Mouse (Mus musculus) forebrain, embryonic 10.5 days (tissue): ENCODE results near the gene Des. TPM values are rescaled to one million over a fixed set of nuclear protein-coding genes. Genes with fewer than 3 reads are reported as not detected.

Source experiments
- DNase-seq: peaks from one replicate; pipeline ENCODE4 v3.0.0-alpha.2; 2017; ENCODE audit warnings: low spot score; ENCODE audit errors: extremely low spot score
- H3K27ac ChIP-seq: fragments of 300-500 bp; sonication (generic); 2 replicates; pipeline ENCODE4 v1.5.1; 2016; ENCODE audit warnings: mild to moderate bottlenecking
- H3K27me3 ChIP-seq: fragments of 300-500 bp; sonication (generic); 2 replicates; pipeline ENCODE4 v1.6.1; 2016; ENCODE audit warnings: mild to moderate bottlenecking; ENCODE audit not compliant: poor library complexity, severe bottlenecking
- H3K36me3 ChIP-seq: fragments of 300-500 bp; sonication (generic); replicated peaks from 2 replicates; pipeline ENCODE4 v1.6.1; 2016; ENCODE audit warnings: mild to moderate bottlenecking, moderate library complexity
- H3K4me1 ChIP-seq: fragments of 300-500 bp; sonication (generic); 2 replicates; pipeline ENCODE4 v1.6.1; 2016
- H3K4me3 ChIP-seq: fragments of 300-500 bp; sonication (generic); 2 replicates; pipeline ENCODE4 v1.5.1; 2016; ENCODE audit warnings: mild to moderate bottlenecking, moderate library complexity
- H3K9me3 ChIP-seq: fragments of 300-500 bp; sonication (generic); 2 replicates; pipeline ENCODE4 v1.6.1; 2016; ENCODE audit warnings: mild to moderate bottlenecking, moderate library complexity
- WGBS: fragments of 180-500 bp; shearing (Covaris S2); methylation state at CpG from one replicate; pipeline ENCODE4 v1.1.7; 2016; 5-methylcytosine and 5-hydroxymethylcytosine counted together
- polyA plus RNA-seq: library from polyadenylated mRNA; unstranded; fragments of >200 nt; fragmentation: Nextera tagmentation; extraction: Ambion mirVana; gene quantifications from 2 replicates; pipeline ENCODE4 v1.2.1, GENCODE M21; 2016

Gene Des
- polyA plus RNA-seq, 1 experiment from 2014 or later, result 2.6 TPM

GRCm38 (mm10) chr1:75393846-75394245, 33.7 kb downstream of the Des start:
- no peaks in the 10 kb centered on the region for H3K9me3 ChIP-seq
- peaks cover 24% of the 10 kb centered on the region for H3K27me3 ChIP-seq
- no peak overlapping the region for H3K4me3 ChIP-seq
- H3K4me1 ChIP-seq, result peaks cover 22% of the 10 kb centered on the region
- peaks cover 22% of the 10 kb centered on the region; the same call in 1 of the 2 replicates for H3K36me3 ChIP-seq
- WGBS, result 91% methylated on average over 3 of the region's 3 CpGs
- no peak for DNase-seq
- H3K27ac ChIP-seq, result no peak overlapping the region; the same call in 1 of the 2 replicates

GRCm38 (mm10) chr1:75398761-75399402, 38.8 kb downstream of the Des start:
- DNase-seq, result peak; percentile 78
- Histone ChIP-seq H3K36me3 (peaks cover 41% of the 10 kb centered on the region), H3K4me1 (peaks cover 52% of the 10 kb centered on the region), H3K27ac (peak overlapping the region; percentile 86), H3K4me3 (no peak overlapping the region), H3K9me3 (no peaks in the 10 kb centered on the region), H3K27me3 (no peaks in the 10 kb centered on the region)
- 7% methylated on average over 9 of the region's 9 CpGs for WGBS

GRCm38 (mm10) chr1:75399755-75400492, 39.8 kb downstream of the Des start:
- H3K4me1 ChIP-seq, result peaks cover 57% of the 10 kb centered on the region
- H3K9me3 ChIP-seq, result no peaks in the 10 kb centered on the region
- DNase-seq, result peak; percentile 76
- peaks cover 48% of the 10 kb centered on the region for H3K36me3 ChIP-seq
- peak overlapping the region; percentile 43 for H3K4me3 ChIP-seq
- WGBS, result 9% methylated on average over 15 of the region's 15 CpGs
- H3K27ac ChIP-seq, result peak overlapping the region; percentile 86
- H3K27me3 ChIP-seq, result no peaks in the 10 kb centered on the region

GRCm38 (mm10) chr1:75400493-75401115, 40.5 kb downstream of the Des start:
- DNase-seq, result no peak
- 42% methylated on average over 6 of the region's 6 CpGs for WGBS
- H3K9me3 ChIP-seq, result no peaks in the 10 kb centered on the region
- peak overlapping the region; percentile 86 for H3K27ac ChIP-seq
- no peaks in the 10 kb centered on the region for H3K27me3 ChIP-seq
- H3K4me1 ChIP-seq, result peaks cover 57% of the 10 kb centered on the region
- peak overlapping the region; percentile 43 for H3K4me3 ChIP-seq
- H3K36me3 ChIP-seq, result peaks cover 50% of the 10 kb centered on the region

GRCm38 (mm10) chr1:75405547-75405946, 45.4 kb downstream of the Des start:
- Histone ChIP-seq H3K9me3 (no peaks in the 10 kb centered on the region), H3K4me3 (no peak overlapping the region), H3K27me3 (no peaks in the 10 kb centered on the region), H3K36me3 (peaks cover 57% of the 10 kb centered on the region), H3K27ac (no peak overlapping the region), H3K4me1 (peaks cover 30% of the 10 kb centered on the region)
- WGBS, result 61% methylated on average over 3 of the region's 3 CpGs
- no peak for DNase-seq

- no peak for DNase-seq
- H3K4me3 ChIP-seq, result no peak overlapping the region
- no peaks in the 10 kb centered on the region for H3K27me3 ChIP-seq
- WGBS, result 92% methylated on average over 15 of the region's 15 CpGs
- peaks cover 55% of the 10 kb centered on the region for H3K36me3 ChIP-seq
- no peak overlapping the region; the same call in 1 of the 2 replicates for H3K27ac ChIP-seq
- peaks cover 26% of the 10 kb centered on the region for H3K4me1 ChIP-seq
- H3K9me3 ChIP-seq, result no peaks in the 10 kb centered on the region
Observed at GRCm38 (mm10) chr1:75406173-75406572, 46.0 kb downstream of the Des start.

GRCm38 (mm10) chr1:75407056-75407455, 46.9 kb downstream of the Des start:
- DNase-seq, result no peak
- Histone ChIP-seq H3K27ac (no peak overlapping the region), H3K4me3 (no peak overlapping the region), H3K27me3 (no peaks in the 10 kb centered on the region), H3K9me3 (no peaks in the 10 kb centered on the region), H3K36me3 (peaks cover 46% of the 10 kb centered on the region), H3K4me1 (peaks cover 22% of the 10 kb centered on the region)
- WGBS, result 94% methylated on average over 9 of the region's 9 CpGs

GRCm38 (mm10) chr1:75408210-75408609, 48.1 kb downstream of the Des start:
- Histone ChIP-seq H3K9me3 (no peaks in the 10 kb centered on the region), H3K27ac (no peak overlapping the region), H3K4me1 (peaks cover 17% of the 10 kb centered on the region), H3K27me3 (0 out of 2 replicates have a peak, but pooled peaks cover 4% of the 10 kb centered on the region), H3K4me3 (no peak overlapping the region), H3K36me3 (peaks cover 34% of the 10 kb centered on the region)
- no peak for DNase-seq
- 86% methylated on average over 4 of the region's 4 CpGs for WGBS

- Histone ChIP-seq H3K36me3 (peaks cover 26% of the 10 kb centered on the region), H3K4me1 (peaks cover 12% of the 10 kb centered on the region), H3K27me3 (0 out of 2 replicates have a peak, but pooled peaks cover 6% of the 10 kb centered on the region), H3K4me3 (no peak overlapping the region), H3K27ac (no peak overlapping the region), H3K9me3 (no peaks in the 10 kb centered on the region)
- WGBS, result 96% methylated on average over 7 of the region's 7 CpGs
- DNase-seq, result no peak
Observed at GRCm38 (mm10) chr1:75409950-75410349, 49.8 kb downstream of the Des start.

GRCm38 (mm10) chr1:75412196-75412595, 52.1 kb downstream of the Des start:
- no peaks in the 10 kb centered on the region for H3K9me3 ChIP-seq
- H3K4me3 ChIP-seq, result no peak overlapping the region
- peaks cover 12% of the 10 kb centered on the region for H3K4me1 ChIP-seq

GRCm38 (mm10) chr1:75413749-75414148, 53.6 kb downstream of the Des start:
- no peak overlapping the region for H3K4me3 ChIP-seq
- peaks cover 12% of the 10 kb centered on the region for H3K4me1 ChIP-seq
- WGBS, result 52% methylated on average over 3 of the region's 3 CpGs
- H3K27me3 ChIP-seq, result 0 out of 2 replicates have a peak, but pooled peaks cover 14% of the 10 kb centered on the region
- H3K36me3 ChIP-seq, result peaks cover 11% of the 10 kb centered on the region
- no peak overlapping the region for H3K27ac ChIP-seq
- no peak for DNase-seq
- H3K9me3 ChIP-seq, result no peaks in the 10 kb centered on the region

More at GRCm38 (mm10) chr1:75412196-75412595, 52.1 kb downstream of the Des start:
- no peak for DNase-seq
- Histone ChIP-seq H3K27ac (no peak overlapping the region), H3K27me3 (0 out of 2 replicates have a peak, but pooled peaks cover 6% of the 10 kb centered on the region), H3K36me3 (peaks cover 18% of the 10 kb centered on the region)
- WGBS, result 91% methylated on average over 3 of the region's 3 CpGs
